Mouse (Mus musculus) lung, embryonic 14.5 days (tissue): ENCODE data around the gene Tmem191c. TPM values are rescaled to one million over a fixed set of nuclear protein-coding genes. Genes with fewer than 3 reads are reported as not detected.

Source experiments
- ATAC-seq: fragments of 200-750 bp; cut with Nextera tagmentation; 2 replicates; pipeline ENCODE4 v1.8.0; 2017; ENCODE audit warnings: mild to moderate bottlenecking, moderate TSS enrichment, moderate library complexity; ENCODE audit not compliant: insufficient read depth
- DNase-seq: peaks from one replicate; pipeline ENCODE4 v3.0.0-alpha.2; 2015
- H3K27ac ChIP-seq: fragments of 300-500 bp; sonication (generic); 2 replicates; pipeline ENCODE4 v1.5.1; 2014; ENCODE audit warnings: low read depth, mild to moderate bottlenecking, moderate library complexity
- H3K27me3 ChIP-seq: fragments of 300-500 bp; sonication (generic); 2 replicates; pipeline ENCODE4 v1.6.1; 2014; ENCODE audit warnings: low read length, control low read depth; ENCODE audit not compliant: insufficient read depth
- H3K36me3 ChIP-seq: fragments of 300-500 bp; sonication (generic); 2 replicates; pipeline ENCODE4 v1.6.1; 2014; ENCODE audit warnings: control low read depth; ENCODE audit not compliant: insufficient read depth
- H3K4me1 ChIP-seq: fragments of 300-500 bp; sonication (generic); 2 replicates; pipeline ENCODE4 v1.6.1; 2014; ENCODE audit warnings: antibody characterized with exemption, control low read depth; ENCODE audit not compliant: insufficient read depth
- H3K4me2 ChIP-seq: fragments of 300-500 bp; sonication (generic); 2 replicates; pipeline ENCODE4 v1.6.1; 2014; ENCODE audit warnings: mild to moderate bottlenecking
- H3K4me3 ChIP-seq: fragments of 300-500 bp; sonication (generic); 2 replicates; pipeline ENCODE4 v1.5.1; 2014; ENCODE audit warnings: low read depth, low read length
- H3K9ac ChIP-seq: fragments of 300-500 bp; sonication (generic); 2 replicates; pipeline ENCODE4 v1.6.1; 2014
- H3K9me3 ChIP-seq: fragments of 300-500 bp; sonication (generic); 2 replicates; pipeline ENCODE4 v1.6.1; 2016; ENCODE audit warnings: low read depth, low read length, control low read depth
- CTCF ChIP-seq: IDR thresholded peaks from 2 replicates; pipeline ENCODE4 v1.5.1; 2016; ENCODE audit warnings: antibody characterized with exemption, low read depth
- WGBS: fragments of 180-500 bp; shearing (Covaris S2); extraction: QIAGEN DNeasy Blood & Tissue Kit; methylation state at CpG from one replicate; pipeline ENCODE4 v1.1.7; 2014; 5-methylcytosine and 5-hydroxymethylcytosine counted together
- polyA plus RNA-seq: library from polyadenylated mRNA; unstranded; fragments of >200 nt; fragmentation: Nextera tagmentation; extraction: Ambion mirVana; gene quantifications from 2 replicates; pipeline ENCODE4 v1.2.1, GENCODE M21; 2014

The Tmem191c gene
- polyA plus RNA-seq, 1 experiment from 2014 or later = 6.7 TPM

DNA sequence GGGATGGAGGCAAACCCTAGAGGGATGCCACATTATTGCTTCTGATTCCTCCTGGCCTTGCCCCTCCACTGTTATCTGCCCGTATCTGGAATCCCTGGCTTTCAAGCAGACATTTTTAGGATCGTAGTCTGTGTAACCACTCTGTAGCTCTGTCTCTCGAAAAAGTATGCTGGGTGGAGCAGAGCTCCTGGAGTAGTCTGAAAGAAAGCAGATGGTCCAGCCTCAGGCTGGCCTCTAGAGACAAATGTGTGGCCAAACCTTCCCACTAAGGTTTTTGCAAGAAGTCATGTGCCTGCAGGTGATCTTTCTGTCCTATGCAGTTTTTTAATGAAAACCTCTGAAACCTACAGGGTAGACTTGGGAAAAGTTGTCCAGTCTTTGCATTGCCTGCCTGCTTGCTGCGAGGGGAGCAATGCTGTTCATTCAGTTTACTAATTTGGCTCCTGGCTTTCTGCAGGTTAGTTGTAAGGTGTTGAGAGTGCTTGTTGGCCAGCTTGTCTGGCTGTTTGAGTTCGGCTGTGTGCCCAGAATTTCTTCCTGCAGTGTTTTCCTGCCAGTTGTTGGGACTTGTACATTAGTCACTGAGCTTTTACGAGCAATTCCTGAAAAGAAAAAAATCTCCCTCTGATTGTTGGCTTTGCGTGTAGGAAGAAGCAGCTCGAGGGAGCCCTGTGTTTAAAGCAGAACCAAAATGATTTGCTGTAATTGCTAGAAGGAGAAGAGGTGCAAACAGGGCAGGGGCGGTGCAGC is 40.8 kb upstream of the Tmem191c start:
- no peaks in the 10 kb centered on the region for H3K27me3 ChIP-seq
- H3K9ac ChIP-seq = peak overlapping the region; percentile 94; the same call in 1 of the 2 replicates
- peak overlapping the region; percentile 8; the same call in 1 of the 2 replicates for H3K27ac ChIP-seq
- peak overlapping the region; percentile 90 for H3K4me3 ChIP-seq
- peaks cover 11% of the 10 kb centered on the region; the same call in 1 of the 2 replicates for H3K4me1 ChIP-seq
- H3K9me3 ChIP-seq = no peaks in the 10 kb centered on the region
- peak overlapping the region; percentile 78 for H3K4me2 ChIP-seq
- DNase-seq (peak; percentile 31), ATAC-seq (no peak)
- no peak for TF ChIP-seq CTCF
- WGBS = 25% methylated on average over 9 of the region's 9 CpGs
- no peaks in the 10 kb centered on the region for H3K36me3 ChIP-seq

- Histone ChIP-seq H3K4me2 (no peak overlapping the region), H3K9me3 (no peaks in the 10 kb centered on the region), H3K4me1 (peaks cover 14% of the 10 kb centered on the region; the same call in 1 of the 2 replicates), H3K27me3 (no peaks in the 10 kb centered on the region), H3K4me3 (no peak overlapping the region), H3K9ac (no peak overlapping the region), H3K36me3 (no peaks in the 10 kb centered on the region), H3K27ac (no peak overlapping the region)
- ATAC-seq = no peak
- WGBS = 59% methylated on average over 3 of the region's 3 CpGs
- no peak for DNase-seq
- no peak for TF ChIP-seq CTCF
Observed at GRCm38 (mm10) chr16:17237634-17238033, 38.2 kb upstream of the Tmem191c start.

- no peak for DNase-seq
- no peak overlapping the region for H3K27ac ChIP-seq
- WGBS = 55% methylated on average over 2 of the region's 2 CpGs
Observed at GRCm38 (mm10) chr16:17239409-17239808, 36.5 kb upstream of the Tmem191c start.

DNA sequence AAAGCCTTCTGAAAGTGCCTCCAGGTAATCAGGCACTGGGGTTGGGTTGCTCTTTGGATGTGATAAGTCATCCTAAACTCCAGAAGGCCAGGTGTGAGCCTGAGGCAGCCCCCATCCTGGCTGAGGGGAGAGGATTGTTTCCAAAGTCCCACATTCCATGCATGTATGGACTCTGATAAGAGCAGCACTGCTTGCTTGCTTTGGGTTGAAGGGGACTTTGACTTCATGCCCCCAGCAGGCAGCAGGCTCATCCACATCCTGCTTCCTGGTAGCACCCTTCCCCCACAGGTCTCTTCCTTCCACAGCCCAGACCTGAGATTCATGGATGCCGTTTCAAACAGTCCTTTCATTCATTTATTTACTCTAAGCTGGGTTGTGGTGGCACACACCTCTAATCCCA is 32.1 kb upstream of the Tmem191c start:
- no peaks in the 10 kb centered on the region for H3K36me3 ChIP-seq
- H3K9me3 ChIP-seq = no peaks in the 10 kb centered on the region
- WGBS = 19% methylated on average over 1 of the region's 1 CpGs
- no peak overlapping the region for H3K4me3 ChIP-seq
- no peaks in the 10 kb centered on the region for H3K27me3 ChIP-seq
- no peak for TF ChIP-seq CTCF
- DNase-seq = no peak
- H3K4me2 ChIP-seq = no peak overlapping the region
- H3K27ac ChIP-seq = peak overlapping the region; percentile 70; the same call in 1 of the 2 replicates
- H3K4me1 ChIP-seq = peaks cover 7% of the 10 kb centered on the region
- peak; percentile 33; the same call in 1 of the 2 replicates for ATAC-seq
- no peak overlapping the region for H3K9ac ChIP-seq

More at GRCm38 (mm10) chr16:17239409-17239808, 36.5 kb upstream of the Tmem191c start:
- H3K27me3 ChIP-seq = no peaks in the 10 kb centered on the region
- peaks cover 18% of the 10 kb centered on the region for H3K4me1 ChIP-seq
- no peak overlapping the region for H3K4me3 ChIP-seq
- H3K36me3 ChIP-seq = no peaks in the 10 kb centered on the region
- TF ChIP-seq CTCF = no peak
- no peaks in the 10 kb centered on the region for H3K9me3 ChIP-seq
- no peak for ATAC-seq
- no peak overlapping the region for H3K9ac ChIP-seq
- no peak overlapping the region for H3K4me2 ChIP-seq

GRCm38 (mm10) chr16:17244996-17245395 is 30.9 kb upstream of the Tmem191c start:
- DNase-seq (no peak), ATAC-seq (no peak)
- Histone ChIP-seq H3K4me3 (no peak overlapping the region), H3K27me3 (no peaks in the 10 kb centered on the region), H3K4me1 (peaks cover 7% of the 10 kb centered on the region), H3K9me3 (no peaks in the 10 kb centered on the region), H3K9ac (no peak overlapping the region), H3K4me2 (no peak overlapping the region), H3K36me3 (no peaks in the 10 kb centered on the region), H3K27ac (no peak overlapping the region)
- no peak for TF ChIP-seq CTCF
- WGBS = 67% methylated on average over 1 of the region's 1 CpGs

DNA sequence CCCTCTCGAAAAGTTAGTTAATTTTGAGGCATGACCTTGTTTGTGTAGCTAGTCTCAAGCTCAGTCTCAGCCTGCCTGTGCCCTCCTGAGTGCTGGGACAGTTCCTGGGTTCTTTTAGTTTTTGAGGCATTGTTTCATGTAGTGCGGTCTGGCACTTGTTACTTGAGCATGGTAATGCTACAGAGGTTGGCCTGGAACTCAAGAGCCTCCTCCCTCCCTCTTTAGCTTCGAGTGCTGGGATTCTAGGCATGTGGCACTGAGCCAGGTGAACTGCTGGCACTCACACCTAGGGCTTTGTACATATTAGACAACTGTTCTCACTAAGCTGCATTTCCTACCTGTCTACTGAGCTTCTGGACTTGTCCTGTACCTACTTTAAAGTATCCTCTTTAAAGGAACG is 28.1 kb upstream of the Tmem191c start:
- TF ChIP-seq CTCF = no peak
- no peak overlapping the region for H3K9ac ChIP-seq
- H3K4me2 ChIP-seq = no peak overlapping the region
- peak; percentile 78 for DNase-seq
- peaks cover 9% of the 10 kb centered on the region for H3K4me1 ChIP-seq
- peak; percentile 56 for ATAC-seq
- no peaks in the 10 kb centered on the region for H3K27me3 ChIP-seq
- no peaks in the 10 kb centered on the region for H3K36me3 ChIP-seq
- no peaks in the 10 kb centered on the region for H3K9me3 ChIP-seq
- no peak overlapping the region for H3K4me3 ChIP-seq
- WGBS = 51% methylated on average over 4 of the region's 4 CpGs
- H3K27ac ChIP-seq = peak overlapping the region; percentile 77

GRCm38 (mm10) chr16:17249135-17249534 is 26.7 kb upstream of the Tmem191c start:
- WGBS = 42% methylated on average over 6 of the region's 6 CpGs
- no peak for TF ChIP-seq CTCF

More at GRCm38 (mm10) chr16:17249135-17249534, 26.7 kb upstream of the Tmem191c start:
- no peak for ATAC-seq
- Histone ChIP-seq H3K4me1 (peaks cover 18% of the 10 kb centered on the region), H3K36me3 (no peaks in the 10 kb centered on the region), H3K9ac (no peak overlapping the region), H3K4me2 (no peak overlapping the region), H3K4me3 (no peak overlapping the region), H3K27ac (no peak overlapping the region), H3K27me3 (no peaks in the 10 kb centered on the region), H3K9me3 (no peaks in the 10 kb centered on the region)
- no peak for DNase-seq
